Mouse (Mus musculus): ENCODE results near the gene Acsm3. TPM values are rescaled to one million over a fixed set of nuclear protein-coding genes. Genes with fewer than 3 reads are reported as not detected.

Acsm3 gene
- polyA plus RNA-seq (2012; rRNA removed; ENCODE audit: low replicate concordance), result 0.36 and 1.3 TPM in 2 replicates

DNA sequence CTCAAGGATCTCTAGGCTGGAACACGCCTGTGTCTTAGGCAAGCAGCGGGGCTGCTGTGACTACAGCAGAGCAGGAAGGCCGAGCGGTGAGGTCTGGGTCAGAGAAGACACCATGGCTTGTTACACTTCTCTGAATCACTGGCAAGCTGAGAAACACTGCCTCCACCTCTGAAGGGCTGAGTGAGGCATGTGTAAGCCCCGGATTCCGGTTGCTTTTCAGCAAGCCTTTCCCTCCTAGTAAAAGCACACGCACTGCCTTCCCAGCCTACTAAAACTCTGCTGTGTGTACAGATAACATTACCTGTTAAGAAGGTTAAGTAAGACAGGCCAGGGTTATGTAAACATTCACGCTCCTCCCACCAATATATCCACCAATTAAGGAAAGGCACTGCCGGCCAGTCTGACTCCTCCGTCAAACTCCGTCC lies at the start of gene Acsm3:
Gene Acsm3, plus strand, starts transcription at position 397 of the 425 bp plus-strand sequence.

DNA sequence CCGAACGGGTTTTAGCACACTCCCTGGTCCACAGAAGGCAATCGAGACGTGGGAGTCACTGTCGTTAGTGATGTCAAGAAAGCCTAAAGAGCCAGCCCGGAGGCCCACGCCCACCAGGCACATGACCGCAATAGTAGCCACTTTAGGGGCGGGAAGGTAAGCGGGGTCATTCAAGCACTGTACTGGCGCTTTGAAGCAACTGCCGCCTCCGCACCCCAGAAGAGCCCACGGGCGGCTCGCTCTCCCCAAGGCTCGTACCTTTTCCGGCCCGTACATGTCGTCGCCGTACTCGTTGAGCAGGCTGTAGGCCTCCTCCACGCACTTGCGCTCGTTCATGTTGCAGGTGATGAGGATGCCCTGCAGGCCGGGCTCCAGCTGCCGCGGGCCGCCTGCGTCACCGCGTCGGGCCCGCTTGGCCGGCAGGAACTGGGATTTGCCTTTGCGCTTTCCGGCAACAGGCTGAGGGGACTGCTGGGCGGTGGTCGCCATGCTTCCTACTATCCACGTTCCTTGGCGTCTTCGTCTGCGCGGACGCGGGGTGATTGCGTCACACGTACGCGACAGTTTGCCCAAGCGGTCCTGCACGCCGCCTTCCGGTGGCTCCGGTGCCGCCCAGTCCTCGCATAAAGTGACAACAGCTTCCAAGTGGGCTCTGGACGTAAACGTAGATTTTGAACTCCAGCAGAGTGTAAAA lies 40.3 kb upstream of the Acsm3 start, which contains the start of gene Thumpd1:
Gene Thumpd1, minus strand, starts transcription at position 546 of the 694 bp plus-strand sequence.

DNA sequence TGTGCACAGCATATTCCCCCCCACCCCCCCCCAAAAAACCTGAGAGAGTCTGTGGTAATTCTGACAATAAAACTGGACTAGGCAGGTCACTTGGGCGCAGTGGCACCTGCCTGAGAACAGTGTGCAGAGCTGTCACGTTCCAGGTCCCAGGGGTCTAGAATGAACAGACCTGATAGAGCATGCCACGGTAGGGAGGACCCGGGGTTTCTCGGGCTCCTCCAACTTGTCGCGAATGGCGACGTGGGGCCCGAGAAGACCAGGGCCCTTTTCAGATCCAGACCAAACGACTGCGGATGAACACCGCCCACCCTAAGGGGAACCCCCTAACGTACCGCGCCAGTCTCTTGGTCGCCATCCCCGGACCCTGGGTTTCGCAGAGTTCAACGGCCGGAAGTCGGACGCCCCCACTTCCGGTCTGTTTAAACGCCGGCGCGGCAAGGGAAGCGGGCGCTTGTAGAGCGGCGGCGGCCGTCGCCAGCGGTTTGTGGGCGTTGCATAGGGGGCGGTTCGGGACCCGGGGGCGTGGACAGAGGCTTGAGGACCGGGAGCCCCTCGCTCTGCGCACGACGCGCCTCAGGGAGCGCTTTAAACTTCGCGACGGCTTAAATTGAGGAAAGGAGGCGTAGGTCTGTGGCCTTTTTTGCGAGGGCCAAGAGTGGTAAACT lies 33.0 kb downstream of the Acsm3 start, which contains the start of the genes Rexo5 and Eri2:
Gene Rexo5, plus strand, starts transcription at position 421 of the 665 bp plus-strand sequence.
Gene Eri2, minus strand, starts transcription at position 473 of the 665 bp plus-strand sequence.

Other genes with a start within 250 kb of the Acsm3 start
- 0.97 and 4.1 TPM in 2 replicates for gene Acsm5, start 241.5 kb upstream of the Acsm3 start, polyA plus RNA-seq (2012; rRNA removed; ENCODE audit: low replicate concordance)
- not detected in 2 replicates for gene Pdilt, start 237.4 kb upstream of the Acsm3 start, polyA plus RNA-seq (2012; rRNA removed; ENCODE audit: low replicate concordance)
- gene Acsm2, start 206.6 kb upstream of the Acsm3 start, polyA plus RNA-seq (2012; rRNA removed; ENCODE audit: low replicate concordance), result not detected in 2 replicates
- 0.07 TPM in 1 of 2 replicates, not detected in the other for gene Acsm1, start 153.9 kb upstream of the Acsm3 start, polyA plus RNA-seq (2012; rRNA removed; ENCODE audit: low replicate concordance)
- not detected in 2 replicates for gene Acsm4, start 70.9 kb upstream of the Acsm3 start, polyA plus RNA-seq (2012; rRNA removed; ENCODE audit: low replicate concordance)
- 2.6 and 3.9 TPM in 2 replicates for gene Thumpd1, start 40.1 kb upstream of the Acsm3 start, polyA plus RNA-seq (2012; rRNA removed; ENCODE audit: low replicate concordance)
- gene Rexo5, start 33.1 kb downstream of the Acsm3 start, polyA plus RNA-seq (2012; rRNA removed; ENCODE audit: low replicate concordance), result 0.20 and 0.26 TPM in 2 replicates
- gene Eri2, start 33.1 kb downstream of the Acsm3 start, polyA plus RNA-seq (2012; rRNA removed; ENCODE audit: low replicate concordance), result 0.05 and 0.22 TPM in 2 replicates
- 0.19 and 0.21 TPM in 2 replicates for gene Lyrm1, start 134.9 kb downstream of the Acsm3 start, polyA plus RNA-seq (2012; rRNA removed; ENCODE audit: low replicate concordance)
- gene Dcun1d3, start 135.4 kb downstream of the Acsm3 start, polyA plus RNA-seq (2012; rRNA removed; ENCODE audit: low replicate concordance), result 0.92 and 3.2 TPM in 2 replicates